Mouse (Mus musculus): Measurements from ENCODE around the gene Apof.
"Not testable (repeated sequence)": the region's sequence is repeated elsewhere in the genome, so short reads cannot be mapped to it uniquely, and the experiment has no call there.

Gene Apof

DNA sequence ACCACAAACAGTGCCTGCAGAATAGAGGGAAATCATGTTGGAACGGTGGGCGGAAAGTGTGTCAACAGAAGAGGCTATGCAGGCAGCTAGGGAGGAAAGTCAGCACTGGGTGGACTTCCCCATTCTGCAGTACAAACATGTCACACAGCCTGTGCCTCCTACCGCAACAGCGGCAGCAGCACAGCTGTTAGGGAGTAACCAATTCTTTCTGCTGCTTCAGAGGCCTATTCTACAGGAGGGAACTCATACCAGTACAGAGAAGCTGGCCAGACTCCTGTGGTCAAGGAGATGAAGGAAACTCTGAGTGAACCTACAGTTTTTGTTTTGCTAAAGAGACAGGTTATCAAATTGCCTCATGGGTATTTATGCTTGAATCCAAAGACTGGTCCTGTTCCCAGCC, 9.5 kb upstream of the Apof start:
- DNase-seq (ENCODE audit: low spot score in 2 of 2) = no peak

DNA sequence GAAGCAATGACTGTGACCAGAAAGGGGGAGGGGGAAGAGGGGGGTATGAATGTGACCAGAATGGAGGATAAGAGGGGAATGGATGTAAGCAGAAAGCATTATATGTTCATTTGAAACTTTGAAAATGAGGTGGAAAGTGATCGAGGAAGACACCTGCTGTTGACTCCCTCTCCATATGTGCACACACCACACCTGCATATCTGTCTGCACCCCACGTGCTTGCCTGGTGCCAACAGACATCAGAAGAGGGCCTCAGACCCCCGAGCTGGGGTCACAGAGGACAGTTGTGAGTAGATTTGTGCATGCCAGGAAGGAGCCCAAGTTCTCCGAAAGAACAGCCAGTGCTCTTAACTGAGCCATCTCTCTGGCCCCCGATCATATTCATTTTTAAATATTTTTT, 8.5 kb upstream of the Apof start:
- no peak for DNase-seq (ENCODE audit: low spot score in 2 of 2)

DNA sequence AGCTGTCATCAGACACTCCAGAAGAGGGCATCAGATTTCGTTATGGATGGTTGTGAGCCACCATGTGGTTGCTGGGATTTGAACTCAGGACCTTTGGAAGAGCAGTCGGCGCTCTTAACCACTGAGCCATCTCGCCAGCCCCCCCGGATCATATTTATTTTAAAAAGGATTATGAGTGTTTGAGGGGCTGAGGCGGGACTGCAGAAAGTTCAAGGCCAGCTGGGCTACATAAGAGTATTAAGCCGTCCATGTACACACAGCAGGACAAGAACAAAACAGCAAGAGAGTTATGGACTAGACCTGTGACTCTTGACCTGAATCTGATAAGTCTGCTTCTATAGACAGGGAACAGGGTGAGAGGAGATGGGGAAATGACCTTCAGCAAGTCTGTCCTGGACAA, 8.1 kb upstream of the Apof start:
- not testable (repeated sequence) for DNase-seq (ENCODE audit: low spot score in 2 of 2)

DNA sequence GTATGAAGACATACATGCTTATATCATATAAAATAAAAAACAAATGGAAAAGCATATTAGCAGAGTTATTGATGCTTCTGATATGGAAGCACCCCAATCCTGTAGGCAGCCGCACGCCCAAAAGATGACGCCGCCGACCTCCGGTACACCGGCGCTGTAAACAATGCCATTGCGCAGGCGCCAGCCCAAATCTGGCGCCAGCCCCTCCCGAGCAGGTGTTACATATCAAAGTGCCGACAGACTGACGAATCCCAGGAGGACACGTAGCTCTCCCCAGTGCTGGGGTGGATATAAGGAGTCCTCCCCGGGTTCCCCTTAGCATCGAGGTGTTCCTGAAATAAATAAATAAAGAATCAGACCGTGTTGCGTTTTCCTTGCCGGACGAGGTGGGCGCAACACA, 6.2 kb upstream of the Apof start:
- DNase-seq (ENCODE audit: low spot score in 2 of 2) = no peak

DNA sequence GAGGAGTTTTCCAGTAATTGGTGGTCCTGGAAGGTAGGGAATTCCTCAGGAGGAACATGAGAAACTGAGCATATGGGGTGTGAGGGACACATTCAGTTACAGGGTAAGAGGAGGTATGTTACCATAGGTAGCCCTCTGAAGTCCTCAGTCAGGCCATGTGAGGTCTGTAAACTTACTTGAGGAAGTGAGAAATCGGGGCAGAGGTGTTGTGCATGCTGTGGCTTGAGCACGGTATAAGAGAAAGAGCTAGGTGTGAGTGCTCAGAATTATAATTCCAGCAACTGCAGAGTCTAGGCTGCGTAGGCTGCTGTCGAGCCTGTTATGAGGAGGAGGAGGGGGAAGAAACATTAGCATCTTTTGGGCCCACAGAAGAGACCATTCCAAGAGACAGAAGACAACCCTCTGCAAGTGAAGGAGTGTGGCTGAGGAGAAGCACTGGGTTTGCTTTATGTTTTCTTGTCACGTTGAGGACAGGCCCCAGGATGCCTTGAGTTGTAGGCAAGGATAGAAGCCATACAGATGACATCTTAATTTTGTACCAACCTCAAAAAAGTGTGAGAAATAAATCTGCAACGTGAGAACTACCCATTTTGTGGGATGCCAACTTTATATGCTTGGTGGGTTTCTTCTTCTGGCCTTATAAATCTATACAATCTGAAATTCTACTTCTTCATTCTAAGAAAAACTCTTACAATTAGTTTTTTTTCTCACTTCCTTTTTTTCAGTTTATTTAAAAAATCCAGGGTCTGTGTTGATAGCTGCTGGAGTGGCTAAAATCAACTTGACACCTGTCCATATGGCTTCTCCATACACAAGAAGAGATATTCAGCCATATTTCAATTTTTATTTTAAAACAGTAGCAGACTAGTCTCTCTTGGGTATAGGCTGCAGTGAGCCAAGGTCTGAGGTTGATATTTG, 4.8 kb upstream of the Apof start:
- peak in 1 of 2 experiments; percentile 19 for DNase-seq (ENCODE audit: low spot score in 2 of 2)

DNA sequence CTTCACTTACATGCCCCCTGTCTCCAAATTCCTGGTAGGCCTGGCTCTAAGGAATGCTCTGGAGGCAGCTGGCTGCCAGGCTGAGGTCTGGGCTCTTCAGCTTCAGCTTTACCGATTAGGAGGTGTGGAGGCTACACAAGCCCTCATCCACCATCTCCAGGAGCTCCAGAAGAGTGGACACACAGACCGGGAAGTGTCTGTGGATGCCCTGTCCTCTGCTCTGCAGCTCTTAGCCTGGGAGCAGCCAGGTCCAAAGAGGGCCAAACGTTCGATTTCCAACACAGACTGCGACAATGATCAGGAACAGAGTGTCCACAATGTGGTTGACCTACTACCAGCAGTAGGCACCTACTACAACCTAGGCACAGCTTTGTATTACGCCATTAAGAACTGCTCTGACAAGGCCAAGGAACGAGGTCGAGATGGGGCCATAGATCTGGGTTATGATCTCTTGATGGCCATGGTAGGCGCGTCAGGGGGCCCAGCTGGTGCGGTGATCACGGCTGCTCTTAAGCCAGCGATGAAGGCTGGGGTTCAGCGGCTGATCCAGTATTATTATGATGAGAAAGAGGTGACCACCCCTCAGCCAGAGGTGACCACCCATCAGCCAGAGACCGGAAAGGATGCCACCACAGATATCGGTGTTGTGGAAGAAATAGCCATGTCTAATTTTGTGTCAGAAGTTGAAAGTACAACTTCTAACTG, 887 bp downstream of the Apof start:
- DNase-seq (ENCODE audit: low spot score in 2 of 2) = no peak

DNA sequence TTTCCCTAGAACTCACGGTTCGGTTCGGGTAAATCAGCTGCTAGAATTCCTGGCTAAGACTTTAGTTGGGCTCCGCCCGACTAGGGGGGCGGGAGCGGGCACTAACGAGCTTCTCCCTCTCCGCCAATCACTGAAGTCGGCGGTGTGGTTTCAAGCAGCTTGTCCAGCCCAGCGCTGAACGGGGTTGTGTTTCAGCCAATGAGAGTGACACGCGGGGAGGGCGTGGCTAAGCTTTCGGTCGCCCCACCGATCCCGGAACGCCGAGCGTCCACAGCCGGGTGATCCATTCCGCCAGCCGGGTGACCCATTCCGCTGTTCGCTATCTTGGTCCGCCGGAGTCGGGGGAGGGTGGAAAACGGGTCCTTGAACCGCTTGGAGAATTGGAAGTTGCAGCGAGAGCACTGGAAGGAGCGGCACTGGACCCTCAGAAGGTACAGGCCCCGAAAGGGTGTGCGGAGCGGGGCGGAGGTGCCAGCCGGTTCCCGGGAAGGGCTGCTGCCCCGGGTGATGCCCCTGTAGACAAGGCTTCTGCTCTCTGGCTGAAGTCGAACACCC, 1.9 kb downstream of the Apof start, which contains the start of gene Stat2:
TSS of gene Stat2 (plus strand) at position 273 of the 555 bp plus-strand sequence.
- peak; percentile 97 to 98 for DNase-seq (ENCODE audit: low spot score in 2 of 2)

DNA sequence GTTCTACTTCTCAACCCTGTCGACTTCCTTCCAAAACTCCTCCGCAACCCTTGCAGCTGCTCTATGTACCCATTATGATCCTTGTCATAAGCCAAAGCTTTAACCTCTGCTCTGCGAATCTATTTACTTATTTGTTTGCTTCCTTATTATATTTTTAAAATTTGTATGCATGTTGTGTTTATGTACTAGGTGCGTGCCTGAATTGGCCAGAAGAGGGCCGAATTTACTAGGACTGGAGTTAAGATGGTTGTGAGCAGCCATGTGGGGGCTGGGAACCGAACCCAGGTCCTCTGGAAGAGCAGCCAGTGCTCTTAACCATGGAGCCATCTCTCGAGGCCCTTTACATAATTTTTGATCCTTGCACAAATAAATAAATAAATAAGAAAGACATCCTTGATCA, 2.4 kb downstream of the Apof start:
- no peak for DNase-seq (ENCODE audit: low spot score in 2 of 2)

DNA sequence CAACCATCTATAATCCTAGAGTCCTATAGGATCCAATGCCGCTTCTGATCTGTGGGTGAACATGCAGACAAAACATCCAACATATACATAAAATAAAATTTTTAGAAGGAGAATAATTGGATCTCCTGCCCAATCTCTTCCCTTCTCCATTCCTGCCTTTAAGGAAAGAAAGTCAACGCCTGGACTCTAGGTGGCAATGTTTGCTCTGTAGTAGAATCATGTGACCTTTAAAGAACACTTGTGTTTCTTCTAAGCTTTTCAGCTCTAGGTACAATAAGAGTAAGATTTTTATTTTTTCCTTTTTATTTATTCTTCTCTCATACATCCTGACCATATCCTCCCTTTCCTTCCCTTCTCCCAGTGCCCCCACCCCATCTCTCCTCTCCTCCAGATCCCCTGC, 3.4 kb downstream of the Apof start:
- no peak for DNase-seq (ENCODE audit: low spot score in 2 of 2)

DNA sequence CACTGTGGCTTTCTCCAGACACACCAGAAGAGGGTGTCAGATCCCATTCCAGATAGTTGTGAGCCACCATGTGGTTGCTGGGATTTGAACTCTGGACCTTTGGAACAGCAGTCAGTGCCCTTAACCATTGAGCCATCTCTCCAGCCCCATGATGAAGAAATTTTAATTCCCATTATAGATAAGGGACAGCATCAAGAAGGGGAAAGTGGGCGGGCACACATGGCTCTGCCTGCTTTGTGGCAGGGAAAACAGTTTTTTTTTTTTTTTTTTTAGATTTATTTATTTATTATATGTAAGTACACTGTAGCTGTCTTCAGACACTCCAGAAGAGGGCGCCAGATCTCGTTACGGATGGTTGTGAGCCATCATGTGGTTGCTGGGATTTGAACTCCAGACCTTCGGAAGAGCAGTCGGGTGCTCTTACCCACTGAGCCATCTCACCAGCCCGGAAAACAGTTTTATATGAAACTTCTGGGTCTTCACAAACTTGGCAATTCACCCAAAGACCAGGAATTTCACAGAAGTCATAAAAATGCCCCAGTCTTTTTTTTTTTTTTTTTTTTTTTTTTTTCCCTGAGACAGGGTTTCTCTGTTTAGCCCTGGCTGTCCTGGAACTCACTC, 4.5 kb downstream of the Apof start:
- not testable (repeated sequence) for DNase-seq (ENCODE audit: low spot score in 2 of 2)

DNA sequence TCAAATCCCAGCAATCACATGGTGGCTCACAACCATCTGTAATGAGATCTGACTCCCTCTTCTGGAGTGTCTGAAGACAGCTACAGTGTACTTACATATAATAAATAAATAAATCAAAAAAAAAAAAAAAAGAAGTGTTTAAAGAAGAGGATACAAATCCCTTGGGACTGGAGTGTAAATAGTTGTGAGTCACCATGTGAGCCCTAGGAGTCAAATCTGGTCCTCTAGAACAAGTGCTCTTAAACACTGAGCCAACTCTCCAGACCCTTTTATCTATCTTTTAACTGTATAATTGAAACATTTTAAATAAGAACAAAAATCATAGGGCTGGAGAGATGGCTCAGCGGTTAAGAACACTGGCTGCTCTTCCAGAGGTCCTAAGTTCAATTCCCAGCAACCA, 6.9 kb downstream of the Apof start:
- not testable (repeated sequence) for DNase-seq (ENCODE audit: low spot score in 2 of 2)

DNA sequence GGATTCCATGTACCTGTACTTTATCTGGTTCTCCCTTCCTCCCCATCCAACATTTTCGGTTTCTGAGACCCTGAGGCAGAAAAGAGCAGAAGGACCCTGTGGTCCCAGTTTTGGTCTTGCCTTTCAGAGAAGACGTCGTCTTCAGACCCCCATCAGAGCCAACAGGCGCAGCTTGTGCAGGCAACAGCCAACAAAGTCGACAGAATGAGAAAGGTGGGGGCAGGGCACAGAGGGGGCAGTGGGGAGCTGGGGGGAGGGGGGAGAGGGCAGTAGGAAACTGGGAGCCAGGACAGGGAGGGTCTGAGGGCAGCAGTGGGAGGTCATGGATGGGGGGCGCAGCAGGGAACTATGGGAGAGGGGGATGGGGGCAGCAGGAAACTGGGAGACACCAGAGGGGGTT, 9.7 kb downstream of the Apof start:
- DNase-seq (ENCODE audit: low spot score in 2 of 2) = no peak

DNA sequence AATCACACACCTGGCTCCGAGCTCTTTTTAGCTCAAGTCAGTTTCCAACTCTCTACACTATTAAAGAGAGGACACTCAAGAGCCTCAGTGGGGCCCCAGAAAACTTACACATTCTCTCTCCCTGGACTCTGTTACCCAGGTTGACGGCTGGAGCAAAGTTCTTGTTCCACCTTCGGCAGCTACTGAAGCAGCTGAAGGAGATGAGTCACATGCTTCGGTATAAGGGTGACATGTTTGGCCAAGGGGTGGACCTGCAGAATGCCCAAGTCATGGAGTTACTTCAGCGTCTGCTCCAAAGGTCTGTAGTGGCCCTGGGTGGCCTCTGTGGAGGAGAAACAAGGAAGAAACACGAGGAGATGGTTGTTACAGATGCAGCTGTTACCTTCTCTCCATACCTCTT, 12.5 kb downstream of the Apof start:
- no peak for DNase-seq (ENCODE audit: low spot score in 2 of 2)

DNA sequence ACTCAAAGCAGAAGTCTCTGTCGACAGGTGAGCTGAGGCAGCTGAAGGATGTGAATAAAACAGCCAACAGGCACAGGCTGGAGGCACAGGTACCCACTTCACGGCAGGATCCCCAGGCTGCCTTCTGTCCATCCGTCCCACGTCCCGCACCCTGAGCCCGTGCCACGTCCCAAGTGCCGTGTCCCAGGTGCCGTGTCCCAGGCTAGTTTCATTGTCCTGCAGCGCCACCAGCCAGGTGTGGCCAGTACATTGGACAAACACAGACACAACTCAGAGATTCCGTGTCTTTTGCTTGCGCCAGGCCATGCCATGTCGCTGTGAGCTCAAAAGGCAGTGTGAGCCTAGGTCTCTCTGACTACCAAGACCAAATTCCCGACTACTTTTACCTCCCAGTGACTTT, 13.2 kb downstream of the Apof start:
- DNase-seq (ENCODE audit: low spot score in 2 of 2) = no peak

DNA sequence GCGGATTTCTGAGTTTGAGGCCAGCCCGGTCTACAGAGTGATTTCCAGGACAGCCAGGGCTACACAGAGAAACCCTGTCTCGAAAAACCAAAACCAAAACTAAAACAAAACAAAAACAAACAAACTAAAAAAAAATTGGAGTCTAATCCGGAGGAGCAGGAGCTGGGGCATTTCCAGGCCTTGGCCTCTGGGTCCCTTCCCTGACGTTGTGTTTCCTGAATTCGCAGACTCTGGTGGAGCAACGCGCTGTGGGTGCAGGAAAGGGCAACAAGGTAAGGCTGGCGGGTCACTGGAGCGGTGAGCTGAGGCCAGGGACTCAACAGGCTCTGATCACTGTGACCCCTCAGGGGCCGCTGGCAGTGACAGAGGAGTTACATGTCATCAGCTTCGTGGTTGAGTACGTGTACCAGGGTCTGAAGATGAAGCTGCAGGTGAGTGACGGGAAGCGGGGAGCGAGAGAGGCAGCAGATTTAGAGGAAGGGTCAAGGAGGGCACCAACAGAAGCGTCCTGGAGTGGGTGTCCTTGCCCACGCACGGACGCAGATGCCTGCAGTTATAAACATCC, 14.5 kb downstream of the Apof start:
- no peak for DNase-seq (ENCODE audit: low spot score in 2 of 2)

DNA sequence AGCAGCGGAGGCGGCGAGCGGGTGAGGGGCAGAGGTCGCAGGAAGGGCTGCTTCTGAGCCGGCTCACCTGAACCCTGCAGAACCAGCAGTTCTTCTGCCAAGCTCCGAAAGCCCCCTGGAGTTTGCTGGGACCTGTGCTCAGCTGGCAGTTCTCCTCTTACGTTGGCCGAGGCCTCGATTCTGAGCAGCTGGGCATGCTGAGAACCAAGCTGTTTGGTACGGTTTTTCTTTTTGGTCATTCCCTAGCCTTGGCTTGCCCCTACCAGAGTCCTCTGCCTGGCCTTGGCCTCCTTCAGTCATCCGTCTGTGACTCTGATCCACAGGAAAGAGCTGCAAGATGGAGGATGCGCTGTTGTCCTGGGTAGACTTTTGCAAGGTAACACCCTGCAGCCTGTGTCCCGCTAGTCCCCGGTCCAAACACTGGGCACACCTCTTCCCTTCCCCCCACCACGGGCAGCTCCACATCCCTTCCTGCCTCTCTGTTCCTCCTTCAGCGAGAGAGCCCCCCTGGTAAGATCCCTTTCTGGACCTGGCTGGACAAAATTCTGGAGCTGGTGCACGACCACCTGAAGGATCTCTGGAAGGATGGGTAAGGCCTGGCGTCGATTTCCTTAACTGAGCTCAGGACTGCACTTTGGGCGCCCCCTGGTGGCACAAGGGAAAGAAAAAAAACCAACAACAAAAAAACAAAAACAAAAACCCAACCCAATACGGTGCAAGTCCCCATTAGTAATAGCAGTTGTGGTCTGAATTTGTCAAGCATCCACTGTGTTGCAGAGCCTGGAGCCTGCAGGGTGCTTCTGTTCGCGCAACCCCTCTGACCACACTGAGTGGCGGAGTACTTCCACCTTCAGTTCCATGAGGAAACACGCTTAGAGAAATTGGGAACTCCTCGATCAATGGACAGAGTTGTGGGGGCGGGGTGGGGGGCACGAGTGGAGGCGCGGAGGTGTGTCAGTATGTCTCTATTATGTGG, 15.4 kb downstream of the Apof start:
- peak; percentile 30 to 38 for DNase-seq (ENCODE audit: low spot score in 2 of 2)

DNA sequence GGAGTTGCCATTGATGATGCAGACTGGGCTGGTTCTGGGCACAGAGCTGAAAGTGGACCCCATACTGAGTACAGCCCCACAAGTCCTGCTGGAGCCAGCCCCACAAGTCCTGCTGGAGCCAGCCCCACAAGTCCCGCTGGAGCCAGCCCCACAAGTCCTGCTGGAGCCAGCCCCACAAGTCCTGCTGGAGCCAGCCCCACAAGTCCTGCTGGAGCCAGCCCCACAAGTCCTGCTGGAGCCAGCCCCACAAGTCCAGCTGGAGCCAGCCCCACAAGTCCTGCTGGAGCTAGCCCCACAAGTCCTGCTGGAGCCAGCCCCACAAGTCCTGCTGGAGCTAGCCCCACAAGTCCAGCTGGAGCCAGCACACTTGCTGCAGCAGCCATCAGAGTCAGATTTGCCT, 22.1 kb downstream of the Apof start:
- not testable (repeated sequence) for DNase-seq (ENCODE audit: low spot score in 2 of 2)

DNA sequence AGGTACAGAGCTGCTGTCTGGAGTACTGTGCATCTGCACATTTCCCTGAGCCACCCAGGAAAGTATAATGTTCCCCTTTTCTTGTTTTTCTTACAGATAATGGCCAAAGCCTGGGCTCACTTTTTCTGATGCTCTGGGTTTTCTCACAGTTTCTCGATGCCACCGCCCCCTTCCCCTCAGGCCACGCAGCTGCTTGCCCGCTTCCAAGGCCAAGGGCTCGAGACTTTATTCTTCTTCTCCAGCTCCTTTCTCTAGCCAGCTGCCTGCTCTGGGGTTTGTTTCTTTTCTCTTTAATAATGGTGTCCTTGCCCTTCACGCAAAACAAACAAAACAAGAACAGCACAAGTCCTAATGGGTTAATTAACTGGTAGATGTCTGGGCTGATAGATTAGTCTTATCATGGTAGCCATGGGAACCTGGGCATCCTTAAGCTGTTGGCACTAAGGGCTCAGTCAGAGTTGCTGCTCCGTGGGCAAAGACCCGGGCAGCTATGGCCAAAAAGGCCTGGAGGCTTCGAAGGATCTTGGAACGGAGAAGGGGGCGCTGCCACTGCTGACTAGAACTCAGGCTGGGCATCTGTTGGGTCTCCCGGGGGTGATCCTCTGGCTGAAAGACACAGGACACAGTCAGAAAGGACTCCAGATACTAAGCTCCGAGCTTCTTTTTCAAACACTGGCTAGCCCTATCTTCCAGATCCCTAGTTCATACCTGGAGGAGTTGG, 28.1 kb downstream of the Apof start:
- DNase-seq (ENCODE audit: low spot score in 2 of 2) = no peak

DNA sequence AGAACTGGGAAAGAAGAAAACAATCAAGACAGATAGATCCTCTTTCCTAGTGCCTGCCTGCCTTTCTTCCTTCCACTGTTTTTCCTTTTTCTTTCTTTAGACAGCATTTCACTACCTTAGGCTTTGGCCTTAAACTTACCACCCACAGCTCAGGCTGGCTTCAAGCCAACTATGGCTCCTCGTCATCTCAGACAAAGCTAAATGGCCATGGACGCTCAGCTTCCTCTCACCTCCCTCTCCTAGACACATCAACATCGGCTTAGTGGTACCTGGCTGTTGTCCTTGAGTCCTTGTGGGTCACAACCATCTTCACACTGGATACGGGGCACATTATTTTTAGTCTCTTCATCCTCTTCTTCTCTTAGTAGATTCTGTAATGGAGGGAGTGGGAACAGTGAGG, 28.8 kb downstream of the Apof start:
- no peak for DNase-seq (ENCODE audit: low spot score in 2 of 2)

DNA sequence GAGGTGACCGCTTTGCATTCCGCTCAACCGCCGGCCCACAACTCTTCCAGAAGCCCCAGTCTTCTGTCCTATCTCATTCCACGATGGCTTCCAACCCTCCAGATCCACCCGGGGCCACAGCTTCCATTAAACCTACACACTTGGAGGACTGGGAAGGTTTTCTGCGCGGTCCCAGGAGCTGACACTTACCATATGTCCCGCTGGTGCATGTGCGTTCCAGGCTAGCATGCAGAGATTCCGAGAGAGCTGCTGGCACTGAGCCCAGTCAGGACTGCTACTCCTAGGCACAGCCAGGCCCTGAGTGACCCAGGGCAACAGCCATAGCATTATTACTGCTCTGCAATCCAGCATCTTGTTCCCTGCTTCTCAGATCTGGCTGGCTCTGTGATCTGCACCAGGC, 29.2 kb downstream of the Apof start:
- DNase-seq (ENCODE audit: low spot score in 2 of 2) = no peak
